Mouse (Mus musculus) layer of hippocampus, adult 18-20 months (tissue): Measurements from ENCODE around the gene B3gnt6. TPM values are rescaled to one million over a fixed set of nuclear protein-coding genes. Genes with fewer than 3 reads are reported as not detected.
A peak's percentile ranks its signal among the peaks of the same experiment; 100 is the strongest.

ENCODE experiments used
- DNase-seq, 2 experiments: peaks; one replicate each; pipeline ENCODE4 v3.0.0; 2022; ENCODE audit warnings: low spot score in 2 of 2
- total RNA-seq, 2 experiments: library from RNA; stranded (reverse); gene quantifications; 2 replicates each; pipeline ENCODE4 v1.2.3; 2021

The B3gnt6 gene
- total RNA-seq, 2 experiments from 2014 or later: 0.13 to 0.25 TPM

DNA sequence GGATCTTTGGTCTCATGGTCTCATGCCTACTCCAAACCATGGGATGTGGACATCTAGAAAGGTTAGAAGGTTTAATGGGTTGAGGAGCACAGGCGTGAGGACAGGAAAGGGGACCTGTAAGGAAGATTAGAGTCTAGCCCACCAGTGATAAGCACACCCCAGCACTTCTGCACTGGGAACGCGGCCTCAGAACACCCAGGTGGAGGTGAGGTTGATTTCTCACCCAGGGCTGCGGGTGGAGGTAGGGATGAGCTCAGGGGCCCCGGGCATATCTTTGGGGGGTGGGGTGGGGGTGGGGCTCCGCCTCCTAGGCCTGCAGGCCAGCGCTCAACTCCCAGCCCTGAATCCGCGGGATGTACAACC lies 21.7 kb downstream of the B3gnt6 start:
- DNase-seq: no peak

DNA sequence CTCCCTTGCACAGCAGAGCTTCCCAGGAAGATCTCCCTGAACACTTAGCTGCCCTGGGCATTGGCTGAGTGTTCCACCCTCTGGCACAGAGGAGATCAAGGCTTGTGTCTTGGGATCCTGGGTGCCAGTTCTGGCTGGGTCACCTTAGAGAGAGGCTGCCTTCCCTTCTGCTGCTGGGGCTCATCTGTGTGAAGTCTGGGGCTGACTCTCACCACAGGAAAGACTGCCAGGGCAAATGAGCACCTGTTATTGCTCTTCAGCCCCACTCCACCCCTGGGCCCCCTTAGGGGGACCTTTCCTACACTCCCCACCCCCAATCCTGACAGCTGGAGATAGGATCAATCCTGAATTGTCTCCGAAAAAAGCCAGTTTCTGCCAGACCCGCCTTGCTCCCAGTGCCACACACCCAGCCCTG lies 22.2 kb downstream of the B3gnt6 start:
- no peak for DNase-seq

DNA sequence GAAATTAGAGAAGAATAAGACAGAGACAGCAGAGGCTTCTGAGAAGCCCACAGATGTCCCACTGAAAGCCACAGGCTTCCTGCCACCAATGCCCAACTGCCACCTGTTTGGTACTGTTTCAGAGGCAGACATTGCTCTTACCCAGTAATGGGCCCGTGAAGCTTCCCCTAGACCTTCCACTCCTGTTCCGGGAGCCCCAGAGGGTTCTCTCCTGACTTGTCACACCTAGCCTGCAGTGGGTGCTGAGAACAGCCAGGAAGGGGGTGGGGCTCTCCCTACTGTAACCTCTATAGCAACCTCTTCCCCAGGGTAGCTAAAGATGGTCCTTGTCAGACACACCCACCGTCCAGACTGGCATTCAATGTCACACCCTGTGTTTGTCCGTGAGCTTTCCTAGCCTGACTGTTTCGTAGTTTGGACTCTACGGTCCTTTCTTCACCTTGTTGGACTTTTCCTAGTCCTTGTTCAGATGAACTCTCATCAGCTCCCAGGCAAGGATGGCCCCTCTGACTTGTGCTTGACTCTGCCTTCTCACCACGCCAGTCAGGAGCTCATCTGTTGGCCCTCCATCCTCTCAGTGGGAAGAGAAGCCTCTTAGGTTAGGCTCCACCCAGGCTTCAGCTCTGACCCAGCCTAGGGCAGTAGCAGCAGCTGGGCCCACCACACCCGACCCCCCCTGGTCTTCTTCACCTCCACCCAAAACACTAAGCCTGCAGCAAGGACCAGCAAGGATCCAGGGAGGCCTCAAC lies 22.8 kb downstream of the B3gnt6 start:
- DNase-seq: no peak

- no peak for DNase-seq
These were observed 24.2 kb downstream of the B3gnt6 start for GRCm38 (mm10) chr7:98174883-98175755.

DNA sequence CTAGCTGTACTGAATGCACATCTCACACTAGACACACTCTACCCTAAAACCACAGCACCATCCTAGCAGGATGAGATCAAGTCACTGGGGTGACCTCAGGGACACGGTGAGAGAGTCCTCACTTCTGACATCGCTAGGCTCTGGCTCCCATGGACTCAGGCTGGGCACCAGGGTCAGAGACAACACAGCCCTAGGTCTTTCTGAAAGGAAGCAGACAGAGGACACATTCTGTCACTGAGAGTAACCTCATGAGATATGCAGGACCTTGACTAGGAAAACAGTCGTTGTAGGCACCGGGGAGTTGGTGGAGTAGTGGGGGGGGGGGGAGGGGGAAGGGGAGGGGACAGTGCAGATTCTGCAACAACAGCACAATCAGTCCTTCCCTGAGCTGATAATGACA lies 25.9 kb downstream of the B3gnt6 start:
- DNase-seq: no peak

- DNase-seq: no peak
These were observed 26.6 kb downstream of the B3gnt6 start for GRCm38 (mm10) chr7:98172661-98173060.

DNA sequence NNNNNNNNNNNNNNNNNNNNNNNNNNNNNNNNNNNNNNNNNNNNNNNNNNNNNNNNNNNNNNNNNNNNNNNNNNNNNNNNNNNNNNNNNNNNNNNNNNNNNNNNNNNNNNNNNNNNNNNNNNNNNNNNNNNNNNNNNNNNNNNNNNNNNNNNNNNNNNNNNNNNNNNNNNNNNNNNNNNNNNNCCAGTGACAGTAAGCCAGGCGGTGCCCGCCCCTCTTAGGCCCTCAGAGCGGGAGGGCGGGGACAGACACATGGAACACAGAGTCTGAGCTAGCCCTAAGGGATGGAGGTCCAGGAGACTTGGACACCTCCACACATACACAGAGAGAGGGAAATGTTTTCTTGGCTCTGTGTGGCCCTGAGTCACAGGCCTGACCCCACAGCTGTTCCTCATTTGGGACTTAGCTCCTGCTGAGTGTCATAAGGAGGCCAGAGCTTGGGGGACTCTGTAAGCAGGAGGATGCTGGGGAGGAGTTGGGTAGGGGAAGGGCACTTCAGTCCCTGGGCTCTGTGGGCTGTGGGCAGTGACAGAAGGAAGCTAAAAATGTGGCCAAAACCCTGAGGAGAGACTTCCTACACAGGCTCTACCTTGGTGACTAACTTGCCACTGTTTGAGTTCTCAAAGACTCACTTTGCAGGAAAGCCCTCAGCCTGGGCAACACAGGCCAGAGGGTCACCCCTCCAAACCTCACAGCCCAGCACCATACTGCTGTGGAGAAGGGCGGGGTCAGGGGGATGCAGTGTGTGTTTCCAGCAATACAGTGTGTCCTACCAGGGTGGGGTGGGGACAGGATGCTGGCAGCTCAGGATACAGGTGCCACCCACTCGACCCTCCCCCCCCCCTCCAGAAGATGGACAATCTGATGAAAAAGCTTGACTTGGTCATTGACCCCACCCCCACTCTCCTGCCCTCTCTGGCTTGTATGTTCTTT lies 27.9 kb downstream of the B3gnt6 start:
- no peak for DNase-seq

DNA sequence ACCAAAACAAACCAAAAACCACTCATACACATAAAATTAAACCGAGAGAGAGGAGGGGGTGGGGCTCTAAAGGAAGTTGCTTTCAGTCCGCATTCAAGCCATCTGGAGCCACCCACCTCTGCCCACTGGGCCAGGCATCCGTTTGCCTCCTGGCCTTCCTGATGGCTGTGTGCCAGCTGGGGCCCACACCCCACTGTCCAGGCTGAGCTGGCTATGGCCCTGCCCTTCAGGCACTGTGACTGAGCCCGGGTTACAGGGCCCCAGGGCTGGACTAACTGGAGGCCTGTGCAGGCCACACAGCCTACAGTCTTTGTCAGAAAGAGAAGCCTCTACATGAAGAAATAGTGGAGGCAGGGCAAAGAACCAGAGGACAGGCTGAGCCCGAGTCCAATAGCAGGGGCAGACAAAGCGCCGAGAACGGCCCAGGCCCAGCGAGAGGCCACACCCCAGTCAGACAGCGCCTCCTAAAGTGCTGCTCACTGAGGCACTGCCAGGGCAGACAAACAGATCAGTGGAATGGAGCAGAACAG lies 34.2 kb downstream of the B3gnt6 start:
- no peak for DNase-seq

DNA sequence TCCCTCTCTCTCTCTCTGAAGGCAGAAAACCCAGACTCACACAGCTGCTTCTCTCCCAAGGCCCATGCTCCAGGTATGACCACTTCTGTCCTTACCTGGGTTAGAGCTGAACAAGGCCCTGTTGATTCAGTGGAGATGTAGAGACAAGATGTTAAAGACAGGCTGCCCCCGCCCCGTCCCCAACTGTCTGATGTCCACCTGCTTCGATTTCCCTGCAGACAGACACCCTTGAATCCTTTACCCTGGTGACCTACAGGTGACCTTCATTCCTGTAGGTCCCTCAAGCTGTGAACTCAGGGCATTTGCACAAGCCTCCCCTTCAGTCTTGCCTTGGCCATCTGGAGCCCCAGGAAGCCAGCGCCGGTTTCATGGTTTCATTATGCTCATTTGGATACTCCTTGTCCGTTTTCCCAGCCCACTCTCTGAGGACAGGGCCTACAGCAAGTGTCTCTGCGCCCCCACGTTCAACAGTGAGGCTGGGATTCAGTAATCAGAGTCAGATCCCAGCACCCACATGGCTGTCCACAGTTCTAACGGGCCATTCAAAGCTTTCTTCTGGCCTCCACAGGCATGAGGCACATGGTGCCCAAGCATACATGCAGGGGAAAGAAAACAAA lies 34.8 kb downstream of the B3gnt6 start:
- no peak for DNase-seq

DNA sequence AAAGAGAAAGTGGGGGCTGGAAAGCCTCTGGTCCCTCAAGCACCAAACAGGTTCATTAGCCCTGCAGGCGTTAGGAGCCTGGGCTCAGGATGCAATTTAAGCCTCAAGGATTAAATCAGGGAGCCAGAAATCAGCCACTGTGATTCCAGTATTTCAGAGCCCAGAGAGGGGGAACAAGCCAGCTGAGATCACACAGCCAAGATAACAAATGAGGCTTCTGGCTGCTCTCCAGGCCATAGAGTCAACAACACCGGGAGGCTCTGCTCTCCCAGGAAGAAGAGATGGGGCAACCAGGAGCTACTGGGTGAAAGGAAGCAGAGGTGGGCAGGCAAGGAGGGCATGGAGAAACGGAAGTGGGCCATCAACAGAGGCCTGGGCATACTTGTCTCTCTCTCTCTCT lies 35.6 kb downstream of the B3gnt6 start:
- DNase-seq: no peak

DNA sequence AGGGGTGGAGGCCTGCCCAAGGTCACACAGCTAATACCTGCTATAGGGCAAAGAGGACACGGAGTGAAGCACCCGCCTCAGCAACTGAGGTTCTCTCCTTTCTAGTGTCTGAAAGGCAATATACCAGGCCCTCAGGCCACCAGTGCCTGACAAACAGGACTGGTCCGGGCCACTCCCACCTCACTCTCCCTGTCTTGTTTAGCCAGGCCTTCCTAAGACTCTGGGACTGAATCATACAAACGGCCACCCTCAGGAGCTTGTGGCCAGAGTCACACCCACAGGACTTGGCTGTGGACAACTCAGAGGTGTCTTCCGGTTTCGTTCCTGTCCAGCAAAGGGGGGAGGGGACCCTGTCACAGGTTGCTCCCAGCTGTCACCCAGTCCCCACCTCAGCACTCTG lies 37.0 kb downstream of the B3gnt6 start:
- no peak for DNase-seq

- no peak for DNase-seq
These were observed 39.1 kb downstream of the B3gnt6 start for GRCm38 (mm10) chr7:98160041-98160740.

- DNase-seq: no peak
These were observed 40.8 kb downstream of the B3gnt6 start for GRCm38 (mm10) chr7:98158481-98158880.

- DNase-seq: no peak
These were observed 41.5 kb downstream of the B3gnt6 start for GRCm38 (mm10) chr7:98157636-98158332.

GRCm38 (mm10) chr7:98156280-98156665 lies 43.0 kb downstream of the B3gnt6 start:
- no peak for DNase-seq

DNA sequence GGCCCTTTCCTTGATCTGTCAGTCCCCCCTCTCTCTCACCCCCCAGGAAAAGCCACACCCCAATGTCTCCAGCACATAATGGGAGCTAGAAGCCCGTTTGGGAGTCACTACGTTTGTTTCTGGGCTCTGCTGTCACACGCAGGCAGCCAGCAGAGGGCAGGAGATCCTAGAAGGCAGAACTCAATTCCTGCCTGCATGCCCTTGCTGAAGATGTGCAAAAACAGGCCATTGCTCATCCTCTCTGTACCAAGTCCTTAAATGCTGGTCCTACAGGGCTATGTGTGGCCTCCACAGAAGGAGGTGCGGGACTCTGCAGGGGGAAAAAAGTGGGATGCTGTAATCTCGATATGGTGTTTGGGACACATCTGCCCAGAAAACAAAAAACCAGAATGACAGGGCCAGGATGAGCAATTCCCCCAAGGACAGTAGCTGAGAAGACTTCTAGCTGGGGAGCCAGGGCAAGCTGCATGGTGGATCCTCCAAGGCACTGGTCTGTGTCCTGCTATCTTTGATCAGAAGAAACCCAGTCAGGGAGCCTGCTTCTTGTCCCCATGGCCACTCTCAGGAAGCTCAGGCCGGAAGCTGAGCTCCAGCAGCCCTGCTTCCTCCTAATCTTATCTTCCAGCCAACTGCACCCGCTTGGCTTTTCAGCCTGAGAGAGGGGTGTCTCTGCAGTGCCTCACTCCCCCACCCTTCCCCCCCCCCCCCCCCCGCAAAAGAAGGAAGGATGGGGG lies 43.6 kb downstream of the B3gnt6 start:
- DNase-seq: peak; percentile 53 to 83

DNA sequence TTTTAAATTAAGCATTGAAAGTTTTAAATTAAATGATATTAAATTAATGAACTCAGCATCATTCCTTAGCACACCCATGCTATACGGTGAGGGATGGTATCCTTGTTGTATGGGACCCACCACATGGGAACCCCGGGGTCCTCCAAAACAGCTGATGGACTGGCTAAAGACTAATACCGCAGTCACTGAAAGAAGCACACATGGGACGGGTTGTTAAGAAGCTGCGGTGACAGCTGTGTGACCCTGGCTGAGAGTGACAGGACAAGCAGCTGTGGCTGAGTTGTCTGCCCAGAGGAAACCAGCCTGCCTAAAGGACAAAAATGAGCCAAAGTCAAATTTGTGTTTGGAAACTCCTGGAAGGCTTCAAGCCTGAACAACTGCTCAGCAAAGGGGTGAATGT lies 45.4 kb downstream of the B3gnt6 start:
- DNase-seq: no peak

GRCm38 (mm10) chr7:98153345-98153744 lies 45.9 kb downstream of the B3gnt6 start:
- DNase-seq: no peak

DNA sequence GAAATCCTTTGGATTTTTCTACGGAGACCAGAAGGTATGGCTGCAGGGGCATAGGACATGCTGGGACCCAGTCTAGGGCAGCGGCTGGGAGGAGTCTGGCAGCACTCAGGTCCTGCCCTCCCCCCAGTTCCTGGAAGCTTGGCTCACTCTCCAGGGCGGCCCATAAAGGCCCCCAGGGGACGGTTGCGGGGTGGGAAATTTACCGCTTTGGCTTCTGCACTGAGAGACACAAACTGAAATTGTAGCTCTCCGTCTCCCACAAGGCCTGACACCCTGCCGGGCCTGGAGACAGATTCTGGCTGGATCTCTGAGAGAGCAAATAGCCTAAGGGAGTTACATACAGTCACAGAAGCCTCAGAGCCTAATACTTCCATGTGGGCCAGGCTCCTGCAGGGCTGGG lies 46.9 kb downstream of the B3gnt6 start:
- no peak for DNase-seq
